Mouse (Mus musculus) testis, adult 2 months (tissue): Measurements from ENCODE around the gene Ehd1. TPM values are rescaled to one million over a fixed set of nuclear protein-coding genes. Genes with fewer than 3 reads are reported as not detected.

ENCODE experiments used
- H3K27ac ChIP-seq: fragments of 200-500 bp; 2 replicates; pipeline ENCODE4 v1.5.1; 2012; ENCODE audit warnings: low read depth, low read length; ENCODE audit not compliant: control insufficient read depth, insufficient read depth
- H3K27me3 ChIP-seq: fragments of 200-500 bp; 2 replicates; pipeline ENCODE4 v1.6.1; 2012; ENCODE audit warnings: mild to moderate bottlenecking, low read length, moderate library complexity; ENCODE audit not compliant: control insufficient read depth, insufficient read depth
- H3K36me3 ChIP-seq: fragments of 200-500 bp; 2 replicates; pipeline ENCODE4 v1.6.1; 2012; ENCODE audit warnings: mild to moderate bottlenecking, low read length; ENCODE audit not compliant: control insufficient read depth, insufficient read depth
- H3K4me1 ChIP-seq: fragments of 200-500 bp; 2 replicates; pipeline ENCODE4 v1.6.1; 2012; ENCODE audit warnings: low read length; ENCODE audit not compliant: control insufficient read depth, insufficient read depth
- H3K4me3 ChIP-seq: fragments of 200-500 bp; 2 replicates; pipeline ENCODE4 v1.5.1; 2012; ENCODE audit warnings: low read depth, mild to moderate bottlenecking, low read length, moderate library complexity, mixed read lengths; ENCODE audit not compliant: control insufficient read depth
- CTCF ChIP-seq: fragments of 200-500 bp; IDR thresholded peaks from 2 replicates; pipeline ENCODE4 v1.5.1; 2012; ENCODE audit warnings: low read depth, mild to moderate bottlenecking, inconsistent platforms, low read length, moderate library complexity; ENCODE audit not compliant: control insufficient read depth, insufficient read depth, insufficient replicate concordance
- POLR2A ChIP-seq: fragments of 200-500 bp; IDR thresholded peaks from 2 replicates; pipeline ENCODE4 v1.6.1; 2012; ENCODE audit warnings: low read depth, mild to moderate bottlenecking, inconsistent platforms, low read length, moderate library complexity; ENCODE audit not compliant: control insufficient read depth
- polyA plus RNA-seq: library from polyadenylated mRNA; depleted of rRNA; stranded (reverse); fragments of >200 nt; gene quantifications from 2 replicates; pipeline ENCODE4 v1.2.3, GENCODE M21; 2012

Ehd1 gene
- polyA plus RNA-seq, 1 experiment = 521 TPM

DNA sequence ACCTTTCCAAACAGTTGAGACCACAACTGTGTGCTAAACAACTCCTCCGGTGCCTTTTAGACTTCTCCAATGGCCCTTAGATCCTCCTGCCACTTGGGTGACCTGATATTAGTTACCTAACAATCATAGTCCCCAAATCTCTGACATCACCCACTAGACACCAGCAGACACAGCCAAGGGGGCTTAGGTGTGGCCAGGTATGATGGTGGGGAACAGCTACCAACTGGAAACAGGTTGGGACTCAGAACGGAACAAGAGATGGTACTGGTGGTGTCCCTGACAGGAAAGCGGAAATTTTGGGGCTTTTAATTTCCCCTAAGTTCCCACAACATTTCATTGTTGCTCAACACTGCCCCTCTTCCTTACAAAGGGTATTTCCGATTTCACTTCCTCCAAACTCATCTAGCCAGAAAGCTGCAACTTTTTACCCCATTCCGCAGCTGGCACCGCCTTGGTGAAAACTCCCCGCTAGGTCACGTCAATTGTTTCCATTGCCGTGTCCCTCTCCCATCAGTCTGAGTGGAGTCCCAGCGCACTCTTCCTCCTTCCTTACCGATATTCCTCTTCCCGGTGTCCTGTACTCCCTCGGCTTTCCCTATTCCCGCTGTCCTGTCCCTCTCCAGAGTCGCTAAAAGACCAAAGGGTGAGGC, 660 bp upstream of the Ehd1 start:
- Histone ChIP-seq H3K27me3 (no peaks in the 10 kb centered on the region), H3K27ac (peak overlapping the region; percentile 87), H3K36me3 (no peaks in the 10 kb centered on the region; the same call in 1 of the 2 replicates), H3K4me3 (peak overlapping the region; percentile 87), H3K4me1 (peaks cover 10% of the 10 kb centered on the region)
- TF ChIP-seq POLR2A = peak; percentile 26; the same call in 1 of the 2 replicates
- TF ChIP-seq CTCF = no peak

DNA sequence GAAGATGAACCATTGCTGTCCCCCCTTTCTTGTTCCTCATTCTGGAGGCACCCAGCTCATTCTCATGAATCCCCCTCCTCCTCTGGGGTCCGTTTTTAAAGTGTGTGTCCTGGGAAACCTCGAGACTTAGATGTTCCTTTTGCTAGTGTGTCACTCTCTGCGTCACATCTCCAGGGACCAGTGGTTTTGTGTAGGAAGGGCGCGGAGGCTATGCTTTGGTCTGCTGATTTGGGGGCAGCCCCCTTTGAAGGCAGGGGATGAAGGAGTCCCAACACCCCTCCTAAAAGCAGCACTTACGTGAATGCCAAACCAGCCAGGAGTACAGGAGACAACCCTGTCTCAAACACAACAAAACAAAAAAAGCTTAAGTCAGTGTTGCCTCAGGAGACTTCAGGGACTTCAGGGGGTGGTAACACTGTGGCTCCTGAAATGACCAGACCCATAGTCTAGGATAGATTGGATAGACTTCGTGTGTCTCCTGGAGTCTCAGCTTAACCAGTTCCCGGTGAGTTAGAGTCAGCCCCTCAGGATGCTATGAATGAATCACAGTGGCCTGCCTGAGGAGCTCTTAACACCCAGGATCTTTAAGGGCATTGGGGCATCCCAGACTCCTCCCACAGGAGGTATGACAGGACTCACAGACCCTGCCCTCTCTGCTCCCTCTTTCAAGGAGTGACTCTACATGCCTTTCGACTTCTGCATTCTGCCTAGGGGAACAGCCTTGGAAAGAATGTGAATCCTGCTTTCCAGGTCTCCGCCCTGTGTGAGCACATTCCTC, 1.3 kb downstream of the Ehd1 start:
- no peak for TF ChIP-seq CTCF
- no peak for TF ChIP-seq POLR2A
- peak overlapping the region; percentile 70 for H3K27ac ChIP-seq
- H3K4me1 ChIP-seq = peaks cover 10% of the 10 kb centered on the region
- peak overlapping the region; percentile 87 for H3K4me3 ChIP-seq
- H3K36me3 ChIP-seq = no peaks in the 10 kb centered on the region; the same call in none of the 2 replicates
- no peaks in the 10 kb centered on the region for H3K27me3 ChIP-seq

DNA sequence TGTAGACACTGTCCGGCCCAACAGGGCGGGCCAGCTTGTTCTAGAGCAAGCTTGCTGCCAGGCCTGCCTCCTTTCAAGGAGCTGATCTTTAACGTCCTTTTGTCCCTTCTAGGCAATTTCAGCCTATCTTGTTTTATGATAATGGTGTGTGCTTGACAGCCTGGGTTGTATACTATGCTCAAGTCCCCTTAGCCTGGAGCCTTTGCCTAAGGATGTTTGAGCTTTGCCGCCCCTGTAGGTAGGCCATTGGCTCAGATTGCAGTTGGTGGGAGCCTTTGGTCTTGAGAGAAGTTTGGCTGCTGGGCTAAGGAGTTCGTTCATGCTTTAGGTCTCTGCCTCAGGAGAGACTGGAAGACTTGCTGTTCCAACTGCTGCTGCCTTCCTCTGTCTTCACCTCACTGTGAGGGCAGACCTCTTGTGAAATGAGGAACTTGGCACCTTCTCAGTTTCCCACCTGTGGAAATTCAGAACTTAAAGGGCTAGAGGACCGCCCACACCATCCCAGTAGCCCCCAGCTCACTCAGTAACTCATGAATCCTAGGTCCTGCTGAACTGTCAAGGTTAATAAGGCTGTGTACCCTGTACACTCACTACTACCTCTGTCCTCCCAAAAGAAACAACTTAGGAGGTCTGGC, 2.0 kb downstream of the Ehd1 start:
- TF ChIP-seq CTCF (no peak), POLR2A (no peak)
- no peaks in the 10 kb centered on the region; the same call in none of the 2 replicates for H3K36me3 ChIP-seq

DNA sequence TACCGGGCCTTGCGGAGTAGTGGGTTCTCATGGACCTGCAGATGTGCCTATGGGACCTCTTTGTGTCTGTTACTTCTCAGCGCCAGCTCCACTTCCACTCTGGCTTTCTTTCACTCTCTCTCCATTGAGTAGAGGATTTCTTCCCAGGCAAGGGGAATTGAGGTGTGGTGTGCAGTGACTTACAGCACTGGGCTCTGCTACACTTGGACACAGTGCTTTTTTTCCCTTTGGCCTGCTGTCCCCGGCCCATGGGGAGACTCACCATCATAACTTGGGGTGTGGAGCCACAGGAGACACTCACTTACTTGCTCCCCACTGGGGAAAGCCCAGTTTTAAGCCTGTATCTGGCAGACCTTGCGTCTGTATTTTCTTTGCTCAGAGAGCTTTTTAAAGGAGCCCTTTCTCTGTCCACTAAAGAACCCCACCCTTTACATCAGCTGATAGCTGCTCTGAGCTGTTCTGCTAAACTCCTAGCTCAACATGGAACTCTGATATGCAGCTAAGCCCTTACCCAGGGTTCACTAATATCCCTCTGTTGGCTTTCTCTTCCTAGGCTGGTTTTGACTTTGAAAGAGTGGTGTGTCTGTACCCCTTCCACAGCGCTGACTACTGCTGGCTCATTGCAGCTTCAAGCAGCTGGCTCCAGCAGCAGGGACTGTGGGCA, 3.1 kb downstream of the Ehd1 start:
- Histone ChIP-seq H3K4me3 (peak overlapping the region; percentile 87), H3K36me3 (peaks cover 1% of the 10 kb centered on the region), H3K27ac (no peak overlapping the region), H3K4me1 (peaks cover 7% of the 10 kb centered on the region), H3K27me3 (no peaks in the 10 kb centered on the region)
- TF ChIP-seq POLR2A = no peak
- no peak for TF ChIP-seq CTCF

More for the DNA sequence above, 2.0 kb downstream of the Ehd1 start:
- peaks cover 10% of the 10 kb centered on the region for H3K4me1 ChIP-seq
- no peaks in the 10 kb centered on the region for H3K27me3 ChIP-seq
- peak overlapping the region; percentile 70 for H3K27ac ChIP-seq
- H3K4me3 ChIP-seq = peak overlapping the region; percentile 87

DNA sequence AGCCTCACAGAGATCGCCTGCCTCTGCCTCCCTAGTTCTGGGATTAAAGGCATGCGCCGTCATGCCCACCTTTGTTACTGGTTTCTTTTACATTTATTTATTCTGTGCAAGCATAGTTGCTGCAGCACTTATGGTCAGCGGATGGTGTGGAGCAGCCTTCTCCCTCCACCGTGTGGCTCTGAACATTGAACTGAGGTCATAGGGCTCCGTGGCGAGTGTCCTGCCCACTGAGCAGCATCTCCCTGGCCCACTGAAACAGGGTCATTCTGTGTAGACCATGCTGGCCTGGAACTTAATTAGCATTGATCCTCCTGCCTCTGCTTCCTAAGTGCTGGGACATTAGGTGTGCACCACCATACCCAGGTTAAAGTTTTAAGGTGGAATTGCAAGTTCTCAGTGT, 4.0 kb downstream of the Ehd1 start:
- H3K4me3 ChIP-seq = no peak overlapping the region
- peaks cover 9% of the 10 kb centered on the region for H3K4me1 ChIP-seq
- peaks cover 1% of the 10 kb centered on the region for H3K36me3 ChIP-seq
- no peak for TF ChIP-seq POLR2A
- no peak for TF ChIP-seq CTCF
- no peak overlapping the region for H3K27ac ChIP-seq
- no peaks in the 10 kb centered on the region for H3K27me3 ChIP-seq

DNA sequence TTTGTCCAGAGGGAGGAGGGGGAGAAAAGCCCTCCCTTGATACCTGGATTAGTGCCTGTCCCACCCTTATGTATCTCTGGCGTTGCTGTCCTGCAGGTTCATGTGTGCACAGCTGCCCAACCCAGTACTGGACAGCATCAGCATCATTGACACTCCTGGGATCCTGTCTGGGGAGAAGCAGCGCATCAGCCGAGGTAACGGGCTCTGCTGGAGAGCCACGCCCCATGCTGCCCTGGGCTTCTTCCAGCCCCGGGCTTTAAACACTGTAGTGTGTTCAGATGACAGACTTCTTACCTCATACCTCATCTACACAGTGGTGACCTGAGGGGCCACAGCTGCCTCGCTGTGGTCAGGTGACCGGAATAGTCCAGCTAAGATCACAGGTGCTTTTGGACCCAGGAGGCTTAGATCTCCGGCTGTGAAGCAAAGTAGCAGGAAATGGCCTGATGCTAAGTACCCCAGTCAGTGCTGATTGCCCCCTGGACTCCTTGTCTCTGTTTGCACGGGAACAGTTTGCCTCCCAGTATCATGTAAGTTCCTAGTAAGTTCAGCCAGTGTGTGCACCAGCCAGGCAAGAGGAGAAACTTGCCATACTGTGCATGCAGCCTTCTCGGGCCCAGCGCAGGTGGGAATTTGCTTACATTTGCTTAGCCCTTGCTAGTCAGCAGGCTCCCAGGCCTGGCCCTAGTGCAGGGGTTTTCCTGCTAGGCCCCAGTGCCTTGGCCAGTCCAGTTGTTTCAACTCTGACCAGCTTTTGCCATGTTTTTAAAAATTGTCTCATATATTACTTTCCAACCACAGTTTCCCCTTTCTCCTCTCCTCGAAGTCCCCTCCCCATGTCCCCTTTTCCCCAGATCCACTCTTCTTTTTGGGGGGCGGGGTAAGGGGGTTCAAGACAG, 4.8 kb downstream of the Ehd1 start:
- Histone ChIP-seq H3K27me3 (no peaks in the 10 kb centered on the region), H3K4me1 (peaks cover 10% of the 10 kb centered on the region), H3K27ac (no peak overlapping the region), H3K4me3 (no peak overlapping the region), H3K36me3 (peaks cover 1% of the 10 kb centered on the region)
- TF ChIP-seq POLR2A (no peak), CTCF (no peak)
